Mouse (Mus musculus) olfactory bulb, adult 2 months (tissue): Measurements from ENCODE around the gene Stx8.

Source experiments
- CTCF ChIP-seq: fragments of 200-500 bp; IDR thresholded peaks from 2 replicates; pipeline ENCODE4 v1.5.1; 2012; ENCODE audit warnings: low read depth, mild to moderate bottlenecking, low read length, moderate library complexity; ENCODE audit not compliant: insufficient read depth
- POLR2A ChIP-seq: fragments of 200-500 bp; IDR thresholded peaks from 2 replicates; pipeline ENCODE4 v1.6.1; 2012; ENCODE audit warnings: mild to moderate bottlenecking, low read depth, low read length, moderate library complexity; ENCODE audit not compliant: insufficient read depth

GRCm38 (mm10) chr11:68050725-68051124 is 84.7 kb downstream of the Stx8 start:
- TF ChIP-seq CTCF (no peak), POLR2A (no peak)
